Mouse (Mus musculus): ENCODE measurements around the gene Mfsd11.
A peak's percentile ranks its signal among the peaks of the same experiment; 100 is the strongest.

GRCm38 (mm10) chr11:116827534-116828165 lies 24.6 kb upstream of the Mfsd11 start, which contains the start of gene Mxra7:
- no peak for TF ChIP-seq CTCF (IDR thresholded peaks at IDR 0.05; ENCODE audit: borderline replicate concordance, insufficient read depth, low read length)
- peak; percentile 94 for TF ChIP-seq POLR2A (IDR thresholded peaks at IDR 0.05; ENCODE audit: low read depth, low read length)

Measured in embryonic fibroblast, embryonic 13.5 days (primary cell).